Mouse (Mus musculus): ENCODE results near the gene Abtb1. TPM values are rescaled to one million over a fixed set of nuclear protein-coding genes. Genes with fewer than 3 reads are reported as not detected.
A peak's percentile ranks its signal among the peaks of the same experiment; 100 is the strongest.

Gene Abtb1
- polyA plus RNA-seq, 1 experiment from 2014 or later: 26.6 TPM

DNA sequence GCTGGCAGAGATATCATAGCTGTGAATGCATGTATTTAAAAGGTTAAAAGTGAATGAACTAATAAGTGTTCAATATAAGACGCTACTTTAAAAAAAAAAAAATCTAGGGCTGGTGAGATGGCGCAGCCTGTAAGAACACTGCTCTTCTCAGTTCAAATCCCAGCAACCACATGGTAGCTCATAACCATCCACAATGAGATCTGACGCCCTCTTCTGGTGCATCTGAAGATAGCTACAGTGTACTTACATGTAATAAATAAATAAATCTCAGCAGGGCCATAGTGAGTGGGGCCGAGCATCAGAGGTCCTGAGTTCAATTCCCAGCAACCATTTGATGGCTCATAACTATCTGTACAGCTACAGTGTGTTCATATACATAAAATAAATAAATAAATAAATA, 37.7 kb upstream of the Abtb1 start:
- H3K9ac ChIP-seq (ENCODE audit: low read depth, low read length): no peak overlapping the region
- H3K4me1 ChIP-seq (ENCODE audit: control insufficient read depth, insufficient read depth, low read length): peaks cover 5% of the 10 kb centered on the region

DNA sequence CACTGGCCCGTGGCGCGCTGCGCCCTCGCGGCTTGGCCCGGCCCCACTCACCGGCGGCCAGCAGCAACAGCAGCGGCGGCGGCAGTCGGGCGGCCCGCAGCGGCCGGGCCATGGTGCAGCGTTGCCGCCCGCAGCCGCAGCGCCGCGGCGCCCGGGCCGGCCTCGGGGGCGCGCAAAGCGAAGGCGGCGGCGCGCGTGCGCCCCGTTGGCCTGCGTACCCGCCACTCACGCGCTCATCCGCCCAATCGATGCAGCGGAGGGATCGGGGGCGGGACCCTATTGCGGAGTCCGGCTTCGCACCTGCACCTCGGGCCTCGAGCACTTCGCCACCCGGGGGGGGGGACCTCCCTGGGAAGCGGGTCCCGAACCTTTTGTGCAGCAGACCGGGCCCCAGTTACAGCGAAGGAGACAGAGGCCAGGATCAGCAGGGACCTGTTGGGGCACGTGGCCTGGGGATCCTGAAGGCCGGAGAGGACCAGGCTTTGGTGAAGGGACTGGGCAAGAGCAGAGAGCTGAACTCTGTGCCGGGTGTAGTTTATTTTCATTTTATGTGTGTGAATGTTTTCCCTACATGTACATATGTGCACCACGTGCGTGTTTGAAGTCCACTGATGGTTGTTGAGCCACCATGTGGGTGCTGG, 33.2 kb upstream of the Abtb1 start, which contains the start of gene Podxl2:
Podxl2 (minus strand) TSS at position 177 of the 641 bp plus-strand sequence.
- Histone ChIP-seq H3K9me3 (ENCODE audit: control insufficient read depth, low read length) (no peaks in the 10 kb centered on the region), H3K27ac (ENCODE audit: low read length) (no peak within 1 kb of the TSS), H3K9ac (ENCODE audit: low read depth, low read length) (peak within 1 kb of the TSS; percentile 78), H3K4me3 (ENCODE audit: low read length) (peak within 1 kb of the TSS; percentile 75), H3K4me2 (ENCODE audit: low read depth, low read length) (peak within 1 kb of the TSS; percentile 99), H3K27me3 (replicated peaks; ENCODE audit: control insufficient read depth, insufficient read depth, low read length) (peaks cover 16% of the 10 kb centered on the region; the same call in 1 of the 2 replicates), H3K4me1 (ENCODE audit: control insufficient read depth, insufficient read depth, low read length) (peaks cover 24% of the 10 kb centered on the region), H3K36me3 (ENCODE audit: control insufficient read depth, insufficient read depth, low read length) (no peaks in the 10 kb centered on the region)
- WGBS: 9% methylated on average over 45 of the region's 63 CpGs
- ATAC-seq: peak; percentile 81

More for the DNA sequence above, 37.7 kb upstream of the Abtb1 start:
- no peak overlapping the region for H3K27ac ChIP-seq (ENCODE audit: low read length)
- no peak overlapping the region for H3K4me2 ChIP-seq (ENCODE audit: low read depth, low read length)
- H3K36me3 ChIP-seq (ENCODE audit: control insufficient read depth, insufficient read depth, low read length): no peaks in the 10 kb centered on the region
- peaks cover 6% of the 10 kb centered on the region; the same call in 1 of the 2 replicates for H3K27me3 ChIP-seq (replicated peaks; ENCODE audit: control insufficient read depth, insufficient read depth, low read length)
- 62% methylated on average over 4 of the region's 4 CpGs for WGBS
- H3K4me3 ChIP-seq (ENCODE audit: low read length): no peak overlapping the region
- no peaks in the 10 kb centered on the region for H3K9me3 ChIP-seq (ENCODE audit: control insufficient read depth, low read length)
- ATAC-seq: no peak

DNA sequence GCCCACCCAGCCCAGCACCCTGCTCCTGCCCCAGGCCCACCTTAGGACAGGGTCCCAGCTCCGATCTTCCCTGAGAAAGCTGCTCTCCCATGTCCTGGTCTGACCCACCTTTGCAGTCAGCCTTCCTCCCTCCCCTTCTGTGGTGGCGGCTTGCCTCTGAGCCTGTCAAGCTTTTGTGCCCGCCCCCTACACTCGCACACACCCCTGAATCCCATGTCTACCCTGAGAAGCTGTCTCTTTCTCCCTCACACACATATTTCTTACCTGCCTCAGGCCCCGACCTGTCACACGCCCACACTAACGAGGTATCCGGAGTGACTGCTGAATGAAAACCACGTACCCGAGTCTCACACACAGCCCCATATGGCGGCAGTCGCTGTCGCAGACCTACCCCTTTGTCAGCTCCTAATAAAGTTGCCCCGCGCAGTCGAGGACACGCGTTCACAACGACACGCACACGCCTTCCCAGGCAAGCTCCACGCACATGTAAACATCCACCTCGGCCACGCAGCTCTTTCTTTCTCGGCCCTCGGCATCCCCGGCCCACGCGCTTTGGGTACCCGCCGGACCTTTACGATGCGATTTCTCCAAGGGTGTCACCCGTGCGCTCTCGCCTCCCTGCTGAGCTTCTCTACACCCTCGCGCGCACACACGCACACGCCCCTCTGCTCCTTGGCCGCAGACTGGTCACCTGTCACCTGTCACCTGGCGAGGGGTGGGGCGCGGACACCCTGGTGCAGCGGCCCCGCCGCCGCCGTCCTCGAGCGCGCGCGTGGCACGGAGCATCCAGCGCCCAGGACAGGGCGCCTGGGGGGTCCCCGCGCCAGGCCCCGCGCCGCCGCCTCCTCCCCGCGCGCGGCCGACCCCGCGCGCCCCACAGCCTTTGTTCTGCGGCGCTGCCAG, 32.4 kb upstream of the Abtb1 start:
- Histone ChIP-seq H3K4me2 (ENCODE audit: low read depth, low read length) (peak overlapping the region; percentile 99), H3K36me3 (ENCODE audit: control insufficient read depth, insufficient read depth, low read length) (no peaks in the 10 kb centered on the region), H3K4me3 (ENCODE audit: low read length) (peak overlapping the region; percentile 75), H3K9ac (ENCODE audit: low read depth, low read length) (peak overlapping the region; percentile 78), H3K27ac (ENCODE audit: low read length) (no peak overlapping the region), H3K9me3 (ENCODE audit: control insufficient read depth, low read length) (no peaks in the 10 kb centered on the region), H3K27me3 (replicated peaks; ENCODE audit: control insufficient read depth, insufficient read depth, low read length) (peaks cover 16% of the 10 kb centered on the region; the same call in 1 of the 2 replicates), H3K4me1 (ENCODE audit: control insufficient read depth, insufficient read depth, low read length) (peaks cover 24% of the 10 kb centered on the region)
- peak; percentile 58 for ATAC-seq
- 2% methylated on average over 70 of the region's 74 CpGs for WGBS

DNA sequence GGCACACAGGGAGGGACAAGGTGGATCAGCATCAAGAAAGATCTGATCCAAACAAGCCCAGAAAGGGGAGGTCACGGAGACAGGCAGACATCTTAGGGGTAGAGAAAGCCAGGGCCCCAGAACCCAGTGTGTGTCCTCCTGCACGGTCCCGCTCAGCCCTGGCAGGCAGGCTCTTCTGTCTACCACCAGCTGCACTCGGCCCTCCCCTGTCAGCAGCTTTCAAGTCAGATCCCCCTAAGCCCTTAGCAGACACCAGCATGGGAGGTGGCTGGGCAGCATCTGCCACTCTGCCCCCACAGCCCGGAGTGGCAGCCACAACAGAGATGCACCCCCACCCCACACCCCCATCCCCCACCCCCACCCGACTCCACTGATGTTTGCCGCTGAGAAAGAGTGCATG, 31.0 kb upstream of the Abtb1 start:
- no peak for ATAC-seq
- H3K9ac ChIP-seq (ENCODE audit: low read depth, low read length): no peak overlapping the region
- no peaks in the 10 kb centered on the region for H3K9me3 ChIP-seq (ENCODE audit: control insufficient read depth, low read length)
- no peak overlapping the region for H3K27ac ChIP-seq (ENCODE audit: low read length)
- H3K27me3 ChIP-seq (replicated peaks; ENCODE audit: control insufficient read depth, insufficient read depth, low read length): peaks cover 16% of the 10 kb centered on the region; the same call in 1 of the 2 replicates
- 47% methylated on average over 5 of the region's 7 CpGs for WGBS
- H3K4me2 ChIP-seq (ENCODE audit: low read depth, low read length): no peak overlapping the region
- no peaks in the 10 kb centered on the region for H3K36me3 ChIP-seq (ENCODE audit: control insufficient read depth, insufficient read depth, low read length)
- H3K4me1 ChIP-seq (ENCODE audit: control insufficient read depth, insufficient read depth, low read length): peaks cover 24% of the 10 kb centered on the region
- H3K4me3 ChIP-seq (ENCODE audit: low read length): no peak overlapping the region

DNA sequence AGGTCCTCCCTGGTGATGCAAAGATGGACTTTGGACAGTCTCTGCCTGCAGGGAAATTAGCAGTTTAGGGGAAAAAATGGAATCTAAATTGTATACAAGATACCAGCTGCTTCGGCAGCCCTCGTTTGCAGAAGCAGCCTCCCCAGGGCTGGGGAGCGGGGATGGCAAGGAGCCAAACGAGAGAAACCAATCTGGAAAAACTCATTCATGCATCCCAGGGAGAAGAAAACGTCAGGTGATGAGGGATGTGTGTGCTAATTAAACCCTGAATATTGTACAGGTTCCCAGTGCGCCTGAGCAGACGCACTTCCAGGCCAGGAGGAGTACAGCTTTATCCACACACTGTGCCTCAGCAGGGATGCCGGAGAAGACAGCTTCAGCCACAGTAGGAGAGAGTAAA, 29.8 kb upstream of the Abtb1 start:
- Histone ChIP-seq H3K9ac (ENCODE audit: low read depth, low read length) (no peak overlapping the region), H3K36me3 (ENCODE audit: control insufficient read depth, insufficient read depth, low read length) (no peaks in the 10 kb centered on the region), H3K4me2 (ENCODE audit: low read depth, low read length) (no peak overlapping the region), H3K27ac (ENCODE audit: low read length) (no peak overlapping the region), H3K4me3 (ENCODE audit: low read length) (no peak overlapping the region), H3K9me3 (ENCODE audit: control insufficient read depth, low read length) (no peaks in the 10 kb centered on the region), H3K4me1 (ENCODE audit: control insufficient read depth, insufficient read depth, low read length) (peaks cover 24% of the 10 kb centered on the region), H3K27me3 (replicated peaks; ENCODE audit: control insufficient read depth, insufficient read depth, low read length) (peaks cover 16% of the 10 kb centered on the region; the same call in 1 of the 2 replicates)
- 32% methylated on average over 8 of the region's 8 CpGs for WGBS
- no peak for ATAC-seq

DNA sequence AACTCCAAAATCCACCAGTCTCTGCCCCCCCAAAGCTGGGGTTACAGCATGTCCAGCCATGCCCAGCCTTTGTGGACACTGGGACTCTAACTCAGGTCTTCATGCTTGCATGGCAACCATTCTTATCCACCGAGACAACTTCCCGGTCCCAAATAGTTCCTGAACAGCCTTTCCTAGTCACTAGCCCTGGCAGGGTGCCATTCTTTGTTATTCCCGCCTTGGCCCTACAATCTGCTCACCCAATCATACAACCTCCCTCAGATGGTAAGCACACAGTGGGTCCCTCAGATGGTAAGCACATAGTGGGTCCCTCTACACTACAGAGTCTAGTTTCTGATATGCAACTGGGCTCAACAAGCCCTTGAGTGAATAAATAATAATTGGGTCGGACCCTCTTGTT, 28.8 kb upstream of the Abtb1 start:
- no peak overlapping the region for H3K9ac ChIP-seq (ENCODE audit: low read depth, low read length)
- H3K9me3 ChIP-seq (ENCODE audit: control insufficient read depth, low read length): no peaks in the 10 kb centered on the region
- H3K36me3 ChIP-seq (ENCODE audit: control insufficient read depth, insufficient read depth, low read length): no peaks in the 10 kb centered on the region
- H3K4me2 ChIP-seq (ENCODE audit: low read depth, low read length): no peak overlapping the region
- 62% methylated on average over 4 of the region's 4 CpGs for WGBS
- no peak overlapping the region for H3K27ac ChIP-seq (ENCODE audit: low read length)
- no peak overlapping the region for H3K4me3 ChIP-seq (ENCODE audit: low read length)
- H3K4me1 ChIP-seq (ENCODE audit: control insufficient read depth, insufficient read depth, low read length): peaks cover 24% of the 10 kb centered on the region
- peaks cover 14% of the 10 kb centered on the region; the same call in 1 of the 2 replicates for H3K27me3 ChIP-seq (replicated peaks; ENCODE audit: control insufficient read depth, insufficient read depth, low read length)
- no peak for ATAC-seq

DNA sequence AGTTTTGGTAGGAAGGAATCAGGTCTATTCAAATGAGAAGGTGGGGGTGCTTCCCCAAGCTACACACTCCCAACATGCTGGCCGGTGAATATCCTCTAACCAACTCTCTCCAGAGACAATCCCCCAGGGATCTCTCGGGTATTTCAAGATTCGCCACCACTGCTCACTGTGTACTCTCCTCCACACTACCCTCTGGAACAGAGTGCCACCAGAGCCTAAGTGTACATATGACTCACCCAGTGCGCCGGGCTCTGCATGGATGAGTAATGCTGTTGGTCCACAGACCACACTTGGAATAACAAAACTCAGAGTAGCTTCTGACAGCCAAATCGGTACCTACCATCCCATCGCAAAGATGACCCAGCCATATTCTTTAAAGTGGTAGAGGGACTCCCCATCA, 27.7 kb upstream of the Abtb1 start:
- H3K27ac ChIP-seq (ENCODE audit: low read length): no peak overlapping the region
- no peak for ATAC-seq
- no peak overlapping the region for H3K4me2 ChIP-seq (ENCODE audit: low read depth, low read length)
- H3K4me1 ChIP-seq (ENCODE audit: control insufficient read depth, insufficient read depth, low read length): peaks cover 20% of the 10 kb centered on the region
- WGBS: 87% methylated on average over 7 of the region's 7 CpGs
- H3K36me3 ChIP-seq (ENCODE audit: control insufficient read depth, insufficient read depth, low read length): no peaks in the 10 kb centered on the region
- no peaks in the 10 kb centered on the region for H3K9me3 ChIP-seq (ENCODE audit: control insufficient read depth, low read length)
- H3K27me3 ChIP-seq (replicated peaks; ENCODE audit: control insufficient read depth, insufficient read depth, low read length): peaks cover 9% of the 10 kb centered on the region; the same call in 1 of the 2 replicates
- no peak overlapping the region for H3K4me3 ChIP-seq (ENCODE audit: low read length)
- no peak overlapping the region for H3K9ac ChIP-seq (ENCODE audit: low read depth, low read length)

DNA sequence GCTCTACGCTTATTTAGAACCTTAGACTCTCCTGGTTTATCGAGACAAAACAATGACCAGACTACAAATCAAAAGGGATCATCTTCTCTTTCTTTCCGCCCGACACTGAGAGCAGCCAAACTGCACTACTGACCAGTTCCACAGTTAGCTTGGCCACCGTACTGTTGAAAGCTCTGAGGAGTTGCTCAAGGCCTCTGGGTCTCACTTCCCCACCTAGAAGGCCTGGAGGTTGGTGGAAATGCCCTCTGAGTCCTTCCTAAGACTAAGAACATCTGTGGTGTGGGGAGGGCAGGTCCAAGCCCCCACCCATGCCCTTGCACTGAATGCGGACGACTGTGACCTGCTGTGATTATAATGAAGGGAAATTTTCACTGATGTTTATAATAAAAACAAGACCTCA, 23.9 kb upstream of the Abtb1 start:
- Histone ChIP-seq H3K36me3 (ENCODE audit: control insufficient read depth, insufficient read depth, low read length) (no peaks in the 10 kb centered on the region), H3K4me3 (ENCODE audit: low read length) (no peak overlapping the region), H3K9ac (ENCODE audit: low read depth, low read length) (no peak overlapping the region), H3K27me3 (replicated peaks; ENCODE audit: control insufficient read depth, insufficient read depth, low read length) (no peaks in the 10 kb centered on the region), H3K9me3 (ENCODE audit: control insufficient read depth, low read length) (no peaks in the 10 kb centered on the region), H3K4me2 (ENCODE audit: low read depth, low read length) (no peak overlapping the region), H3K27ac (ENCODE audit: low read length) (no peak overlapping the region), H3K4me1 (ENCODE audit: control insufficient read depth, insufficient read depth, low read length) (no peaks in the 10 kb centered on the region)
- 84% methylated on average over 7 of the region's 7 CpGs for WGBS
- no peak for ATAC-seq

DNA sequence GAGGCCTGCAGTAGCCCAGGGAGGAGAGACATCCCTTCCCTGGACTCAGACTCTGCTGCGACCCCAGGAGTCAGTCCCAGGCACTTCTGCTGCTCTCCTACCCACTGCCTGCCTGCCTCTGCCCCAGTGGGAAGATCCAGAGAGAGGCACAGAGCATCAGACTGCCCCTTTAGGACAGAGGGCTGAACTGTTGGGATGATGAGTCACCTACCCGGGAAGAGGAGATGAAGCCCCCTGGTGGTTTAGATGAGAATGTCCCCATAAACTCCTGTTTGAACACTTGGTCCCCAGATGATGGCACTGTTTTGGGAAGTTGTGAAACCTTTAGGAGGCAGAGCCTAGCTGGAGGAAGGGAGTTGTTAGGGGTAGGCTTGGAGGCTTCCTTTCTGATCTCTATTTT, 19.1 kb upstream of the Abtb1 start:
- ATAC-seq: peak; percentile 52; the same call in 1 of the 2 replicates
- Histone ChIP-seq H3K27me3 (replicated peaks; ENCODE audit: control insufficient read depth, insufficient read depth, low read length) (no peaks in the 10 kb centered on the region), H3K9ac (ENCODE audit: low read depth, low read length) (no peak overlapping the region), H3K4me3 (ENCODE audit: low read length) (no peak overlapping the region), H3K4me2 (ENCODE audit: low read depth, low read length) (no peak overlapping the region), H3K36me3 (ENCODE audit: control insufficient read depth, insufficient read depth, low read length) (peaks cover 2% of the 10 kb centered on the region; the same call in 1 of the 2 replicates), H3K9me3 (ENCODE audit: control insufficient read depth, low read length) (no peaks in the 10 kb centered on the region), H3K4me1 (ENCODE audit: control insufficient read depth, insufficient read depth, low read length) (no peaks in the 10 kb centered on the region), H3K27ac (ENCODE audit: low read length) (no peak overlapping the region)
- 14% methylated on average over 2 of the region's 2 CpGs for WGBS

All from intestine, embryonic 16.5 days (tissue).